Mouse (Mus musculus) ES-Bruce4 (cell line): ENCODE data around the gene Ap4s1.

Experiments used
- CTCF ChIP-seq: IDR thresholded peaks from one replicate; pipeline ENCODE4 v1.8.1; 2011; ENCODE audit warnings: low read depth, low read length
- POLR2A ChIP-seq: IDR thresholded peaks from one replicate; pipeline ENCODE4 v1.8.1; 2011; ENCODE audit warnings: low read length; ENCODE audit not compliant: insufficient read depth

- TF ChIP-seq CTCF = peak; percentile 49
- no peak for TF ChIP-seq POLR2A
These were observed 15.9 kb downstream of the Ap4s1 start for GRCm38 (mm10) chr12:51706673-51707235.
